ENCODE assay signal across 19 mouse cellular contexts in genomic region chr14:55164172-55164806, GRCm38 (mm10). TPM values are rescaled to one million over a fixed set of nuclear protein-coding genes. Genes with fewer than 3 reads are reported as not detected.
DNase-seq lines count a peak whose midpoint lies in the region; ATAC-seq and TF ChIP-seq lines count a peak whose summit lies in the region.
"Had no signal": no experiment of that assay in that cellular context is flagged by ENCODE, and none has a peak within 500 bp of the region (broad histone marks: within the 10 kb centered on the region; RNA-seq: fewer than 3 reads in every experiment).

No protein-coding gene starts in this region.

- no peaks in the 10 kb centered on the region for H3K27me3 ChIP-seq in kidney, embryonic 14.5 days (ENCODE audit: control insufficient read depth, insufficient read depth, low read length)
- peaks cover 3% of the 10 kb centered on the region; the same call in 1 of the 2 replicates for H3K27me3 ChIP-seq in limb, embryonic 13.5 days
- peaks cover 21% of the 10 kb centered on the region for H3K27me3 ChIP-seq in limb, embryonic 10.5 days (ENCODE audit: low read depth, poor library complexity, severe bottlenecking)
- no peaks in the 10 kb centered on the region for H3K27me3 ChIP-seq in intestine, postnatal 0 days (replicated peaks; ENCODE audit: control insufficient read depth, insufficient read depth, low read length)

- no peak for TF ChIP-seq CTCF in intestine, postnatal 0 days (IDR thresholded peaks at IDR 0.05; ENCODE audit: low read depth)

- H3K9ac ChIP-seq in kidney, embryonic 14.5 days (ENCODE audit: low read depth, low read length): no peak overlapping the region
- no peak overlapping the region for H3K9ac ChIP-seq in limb, embryonic 13.5 days
- no peak overlapping the region for H3K9ac ChIP-seq in intestine, postnatal 0 days (ENCODE audit: low read depth, low read length)
- H3K9ac ChIP-seq: embryonic facial prominence, embryonic 13.5 days; heart, embryonic 12.5 days had no signal

- peak; percentile 85 for ATAC-seq in kidney, embryonic 14.5 days (ENCODE audit: low FRiP score, low TSS enrichment)
- ATAC-seq in limb, embryonic 13.5 days (ENCODE audit: low FRiP score, low read depth): no peak
- ATAC-seq in intestine, postnatal 0 days: no peak
- ATAC-seq: activated CD4-positive, CD25-positive, alpha-beta regulatory T cell, adult 4 months; forebrain, embryonic 14.5 days; Patski had no signal

- peak overlapping the region; percentile 61 for H3K27ac ChIP-seq in kidney, embryonic 14.5 days (ENCODE audit: low read depth, low read length)
- H3K27ac ChIP-seq in limb, embryonic 13.5 days: 0 out of 2 replicates have a peak overlapping the region, but pooled peaks have one; percentile 0
- no peak overlapping the region for H3K27ac ChIP-seq in limb, embryonic 10.5 days
- peak overlapping the region; percentile 90 for H3K27ac ChIP-seq in intestine, postnatal 0 days (ENCODE audit: low read depth, low read length)
- H3K27ac ChIP-seq: embryonic facial prominence, embryonic 13.5 days; gastrocnemius, adult 2 months had no signal

- H3K9me3 ChIP-seq in kidney, embryonic 14.5 days (ENCODE audit: control insufficient read depth, low read length): no peaks in the 10 kb centered on the region
- H3K9me3 ChIP-seq in limb, embryonic 13.5 days: no peaks in the 10 kb centered on the region
- H3K9me3 ChIP-seq in limb, embryonic 10.5 days (replicated peaks): no peaks in the 10 kb centered on the region
- no peaks in the 10 kb centered on the region for H3K9me3 ChIP-seq in intestine, postnatal 0 days (ENCODE audit: control insufficient read depth)
- H3K9me3 ChIP-seq: embryonic facial prominence, embryonic 13.5 days had no signal

- no peaks in the 10 kb centered on the region for H3K36me3 ChIP-seq in kidney, embryonic 14.5 days (ENCODE audit: control insufficient read depth, insufficient read depth, low read length)
- no peaks in the 10 kb centered on the region for H3K36me3 ChIP-seq in limb, embryonic 13.5 days
- no peaks in the 10 kb centered on the region for H3K36me3 ChIP-seq in limb, embryonic 10.5 days
- no peaks in the 10 kb centered on the region for H3K36me3 ChIP-seq in intestine, postnatal 0 days (ENCODE audit: control insufficient read depth, insufficient read depth)
- H3K36me3 ChIP-seq: embryonic facial prominence, embryonic 13.5 days; heart, embryonic 12.5 days had no signal

- H3K4me2 ChIP-seq in kidney, embryonic 14.5 days (replicated peaks; ENCODE audit: low read depth, low read length): no peak overlapping the region
- H3K4me2 ChIP-seq in limb, embryonic 13.5 days (replicated peaks): no peak overlapping the region
- 0 out of 2 replicates have a peak overlapping the region, but pooled peaks have one; percentile 49 for H3K4me2 ChIP-seq in intestine, postnatal 0 days (replicated peaks; ENCODE audit: low read depth)
- H3K4me2 ChIP-seq: embryonic facial prominence, embryonic 13.5 days; heart, embryonic 12.5 days had no signal

- no peak for DNase-seq in kidney, postnatal 36 days
- no peak for DNase-seq in limb, embryonic 10.5 days (ENCODE audit: low spot score)
- DNase-seq in lung, postnatal 14 days: no peak
- DNase-seq: adrenal gland, postnatal 14 days; cerebellum, adult 11-12 months; cerebellum, adult 9-10 months; cerebellum, postnatal 25 days; gastrocnemius, adult 2 months; gastrocnemius, postnatal 25 days had no signal

- 22% methylated on average over 5 of the region's 5 CpGs for WGBS in kidney, embryonic 14.5 days
- 46% methylated on average over 5 of the region's 5 CpGs for WGBS in limb, embryonic 13.5 days
- WGBS in limb, embryonic 10.5 days: 67% methylated on average over 5 of the region's 5 CpGs
- 34% methylated on average over 5 of the region's 5 CpGs for WGBS in intestine, postnatal 0 days

- H3K4me3 ChIP-seq in kidney, embryonic 14.5 days (ENCODE audit: low read length): no peak overlapping the region
- no peak overlapping the region for H3K4me3 ChIP-seq in limb, embryonic 13.5 days
- no peak overlapping the region for H3K4me3 ChIP-seq in limb, embryonic 10.5 days
- no peak overlapping the region for H3K4me3 ChIP-seq in intestine, postnatal 0 days (ENCODE audit: low read depth, low read length)
- H3K4me3 ChIP-seq: embryonic facial prominence, embryonic 13.5 days; gastrocnemius, adult 2 months; heart, embryonic 12.5 days had no signal

- H3K4me1 ChIP-seq in kidney, embryonic 14.5 days (ENCODE audit: control insufficient read depth, insufficient read depth, low read length): peaks cover 11% of the 10 kb centered on the region
- peaks cover 8% of the 10 kb centered on the region for H3K4me1 ChIP-seq in limb, embryonic 13.5 days
- H3K4me1 ChIP-seq in limb, embryonic 10.5 days: peaks cover 10% of the 10 kb centered on the region; the same call in 1 of the 2 replicates
- peaks cover 4% of the 10 kb centered on the region; the same call in 1 of the 2 replicates for H3K4me1 ChIP-seq in intestine, postnatal 0 days (replicated peaks; ENCODE audit: control insufficient read depth, insufficient read depth, low read length)

RNA-seq across cellular contexts. Expression of gene Jph4, which starts 47.6 kb away (rescaled TPM):
- polyA plus RNA-seq in kidney, embryonic 14.5 days (2014; fragmentation: Nextera tagmentation; extraction: Ambion mirVana): 0.43 and 0.55 TPM in 2 replicates
- polyA plus RNA-seq in limb, embryonic 13.5 days (2015; fragmentation: Nextera tagmentation; extraction: Ambion mirVana): 1.9 and 2.2 TPM in 2 replicates
- polyA plus RNA-seq in limb, embryonic 10.5 days (2016; fragmentation: Nextera tagmentation; extraction: Ambion mirVana): 0.03 and 0.08 TPM in 2 replicates
- polyA plus RNA-seq in intestine, postnatal 0 days (2015; fragmentation: Nextera tagmentation; extraction: Ambion mirVana): 0.90 and 0.93 TPM in 2 replicates
- polyA plus RNA-seq: activated CD4-positive, CD25-positive, alpha-beta regulatory T cell, adult 4 months had no signal

RNA-seq across cellular contexts. Expression of gene Dhrs2, which starts 57.5 kb away (rescaled TPM):
- 0.22 TPM in 1 of 2 replicates, not detected in the other for polyA plus RNA-seq in kidney, embryonic 14.5 days (2014; fragmentation: Nextera tagmentation; extraction: Ambion mirVana)
- 0.67 and 1.3 TPM in 2 replicates for polyA plus RNA-seq in limb, embryonic 13.5 days (2015; fragmentation: Nextera tagmentation; extraction: Ambion mirVana)
- not detected in 2 replicates for polyA plus RNA-seq in limb, embryonic 10.5 days (2016; fragmentation: Nextera tagmentation; extraction: Ambion mirVana)
- 0.12 and 0.14 TPM in 2 replicates for polyA plus RNA-seq in intestine, postnatal 0 days (2015; fragmentation: Nextera tagmentation; extraction: Ambion mirVana)
- polyA plus RNA-seq: activated CD4-positive, CD25-positive, alpha-beta regulatory T cell, adult 4 months; heart, embryonic 12.5 days; heart, embryonic 16.5 days; hindbrain, embryonic 11.5 days; Patski had no signal

RNA-seq across cellular contexts. Expression of gene Ap1g2, which starts 57.9 kb away (rescaled TPM):
- polyA plus RNA-seq in kidney, embryonic 14.5 days (2014; fragmentation: Nextera tagmentation; extraction: Ambion mirVana): 11.4 and 17.8 TPM in 2 replicates
- polyA plus RNA-seq in limb, embryonic 13.5 days (2015; fragmentation: Nextera tagmentation; extraction: Ambion mirVana): 13.1 and 13.7 TPM in 2 replicates
- 10.6 and 12.5 TPM in 2 replicates for polyA plus RNA-seq in limb, embryonic 10.5 days (2016; fragmentation: Nextera tagmentation; extraction: Ambion mirVana)
- polyA plus RNA-seq in intestine, postnatal 0 days (2015; fragmentation: Nextera tagmentation; extraction: Ambion mirVana): 75.3 and 81.5 TPM in 2 replicates
